Mouse (Mus musculus): ENCODE results near the gene Shtn1.

The Shtn1 gene

DNA sequence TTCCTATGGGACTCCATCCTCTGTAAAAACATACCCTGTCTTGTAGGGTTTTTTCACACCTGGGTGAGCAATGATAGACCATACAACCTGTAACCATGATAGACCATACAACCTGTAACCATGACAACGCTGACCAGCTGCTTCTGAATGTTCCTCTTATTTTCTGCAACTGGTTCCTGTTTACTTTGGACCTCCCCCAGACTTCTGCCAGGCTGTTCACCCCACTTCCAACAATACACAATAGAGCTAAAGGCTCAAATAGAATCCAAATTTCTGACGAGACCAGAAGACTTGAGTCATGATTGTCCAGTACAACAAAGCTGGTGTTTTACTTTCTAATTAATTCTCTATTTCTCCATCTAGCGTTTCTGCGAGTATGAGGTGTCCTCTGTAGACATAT, 23.8 kb downstream of the Shtn1 start:
- DNase-seq (ENCODE audit: low read depth) = no peak

DNA sequence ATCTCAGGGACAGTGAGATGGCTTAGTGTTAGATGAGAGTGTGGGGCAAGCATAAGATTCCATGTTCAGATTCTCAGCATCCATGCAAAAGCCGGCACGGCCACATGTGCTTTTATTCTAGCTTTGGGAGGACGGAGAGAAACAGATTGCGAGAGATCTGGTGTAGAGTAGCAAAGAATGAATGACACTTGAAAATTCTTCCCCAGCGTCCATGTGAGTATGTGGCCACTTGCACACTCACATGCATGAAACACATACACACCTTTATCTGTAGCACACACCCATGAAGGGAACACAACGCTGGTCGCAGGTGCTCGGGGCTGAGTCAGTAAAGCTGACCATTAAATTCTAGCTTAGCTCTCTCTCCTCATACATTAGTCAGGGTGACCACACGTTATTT, 24.3 kb downstream of the Shtn1 start:
- DNase-seq (ENCODE audit: low read depth) = no peak

DNA sequence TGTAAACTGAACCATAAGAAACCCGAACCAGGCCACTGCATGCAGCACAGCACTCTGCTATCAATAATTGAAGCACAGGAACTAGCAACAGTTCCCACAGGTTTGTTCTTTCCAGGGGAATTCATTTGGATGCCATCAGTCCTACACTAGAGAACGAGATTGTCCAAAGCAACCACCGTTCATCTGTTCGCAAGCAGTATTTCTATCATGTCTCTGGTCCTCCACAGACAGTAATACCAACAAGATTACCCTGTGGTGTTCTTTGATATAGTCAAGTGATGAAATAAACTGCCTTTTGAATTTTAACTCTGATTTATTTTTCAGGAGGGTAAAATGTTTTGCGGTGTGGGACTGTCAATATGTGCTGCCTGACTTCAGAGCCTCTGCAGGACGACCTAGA, 27.0 kb downstream of the Shtn1 start:
- DNase-seq (ENCODE audit: low read depth) = no peak

DNA sequence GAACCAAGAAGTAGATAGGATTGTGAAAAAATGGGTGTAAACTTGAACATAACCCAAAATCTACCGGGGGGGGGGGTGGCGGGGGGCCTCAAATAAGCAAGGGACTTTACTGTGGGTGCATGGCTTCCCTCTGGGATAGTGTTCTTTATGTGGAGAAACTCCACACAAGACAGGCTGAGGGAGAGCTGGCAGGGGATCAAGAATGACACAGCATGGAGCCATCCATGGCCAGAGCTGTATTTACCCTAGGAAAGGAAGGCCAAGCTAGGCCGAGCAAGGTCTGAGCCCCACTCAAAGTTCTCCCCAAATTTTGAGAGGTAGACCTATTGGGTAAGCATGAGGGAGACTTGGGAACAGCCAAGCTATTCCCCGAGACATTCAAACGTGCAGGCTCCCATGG, 28.4 kb downstream of the Shtn1 start:
- no peak for DNase-seq (ENCODE audit: low read depth)

DNA sequence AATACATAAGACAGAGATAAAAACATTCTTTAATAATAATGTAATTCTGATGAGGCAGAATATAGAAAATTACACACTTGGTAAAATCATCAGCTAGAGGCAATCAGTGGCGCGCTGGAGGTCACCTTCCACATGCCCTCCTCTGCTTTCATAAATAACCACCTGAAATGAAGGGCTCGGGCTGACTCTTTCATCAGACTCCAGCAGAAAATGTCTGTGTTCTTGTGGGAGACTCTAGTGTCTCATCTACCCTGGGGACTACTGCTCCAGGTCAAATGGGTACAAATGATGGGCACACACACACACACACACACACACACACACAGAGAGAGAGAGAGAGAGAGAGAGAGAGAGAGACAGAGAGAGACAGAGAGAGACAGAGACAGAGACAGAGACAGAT, 34.8 kb downstream of the Shtn1 start:
- DNase-seq (ENCODE audit: low read depth) = no peak

DNA sequence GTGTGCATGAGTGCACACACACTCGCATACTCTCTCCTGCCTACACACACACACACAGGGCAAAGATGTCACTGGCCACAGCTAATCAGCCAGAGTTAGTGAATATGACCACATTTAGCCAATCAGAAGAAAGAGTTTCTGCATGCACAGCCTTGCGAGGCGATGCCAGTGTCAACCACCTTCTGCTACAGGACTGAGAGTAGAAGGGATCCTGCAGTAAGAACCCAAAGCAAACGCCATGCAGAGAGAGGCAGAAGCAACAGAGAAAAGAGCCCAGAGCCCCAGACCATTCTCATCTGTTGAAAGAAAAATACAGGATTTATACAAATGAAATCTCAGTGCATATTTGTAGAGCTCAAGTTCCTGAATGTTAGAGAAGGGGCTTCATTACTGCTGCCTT, 37.1 kb downstream of the Shtn1 start:
- DNase-seq (ENCODE audit: low read depth) = no peak

DNA sequence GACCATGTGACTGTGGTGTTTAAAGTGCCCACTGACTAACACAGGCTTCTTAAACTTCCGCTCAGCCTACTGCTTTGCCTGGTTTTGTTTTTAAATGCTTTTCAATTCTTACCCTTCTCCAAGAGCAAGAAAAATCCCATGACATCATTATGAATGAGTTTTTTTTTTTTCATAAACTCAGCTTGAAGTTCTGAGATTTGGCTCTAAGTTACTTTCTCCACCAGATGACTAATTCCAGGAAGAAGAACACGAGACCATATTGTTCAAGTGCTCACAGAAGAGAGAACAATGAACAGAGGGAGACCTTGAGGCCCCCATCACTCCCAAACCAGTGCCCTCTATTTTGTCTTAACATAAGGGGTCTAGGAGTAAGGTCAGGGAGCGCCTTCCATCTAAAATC, 39.1 kb downstream of the Shtn1 start:
- DNase-seq (ENCODE audit: low read depth) = peak; percentile 14

DNA sequence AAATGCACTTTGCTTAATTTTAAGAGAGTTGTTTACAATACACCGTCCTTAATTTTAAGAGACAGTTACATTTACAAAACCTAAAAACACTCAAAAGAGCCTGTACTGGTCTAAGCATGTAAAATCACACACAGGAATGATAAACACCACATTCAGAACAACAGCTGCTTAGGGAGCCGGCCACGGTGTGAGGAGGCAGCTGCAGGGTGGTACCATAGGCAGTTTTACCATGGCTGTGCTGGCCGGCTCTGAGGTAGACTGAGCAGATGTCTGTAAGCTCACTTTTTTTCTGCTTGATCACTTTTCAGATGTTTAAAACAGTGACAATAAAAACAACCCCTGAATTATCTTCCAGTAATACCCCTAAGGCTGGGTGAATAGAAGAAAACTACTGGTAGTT, 42.7 kb downstream of the Shtn1 start:
- DNase-seq (ENCODE audit: low read depth) = no peak

DNA sequence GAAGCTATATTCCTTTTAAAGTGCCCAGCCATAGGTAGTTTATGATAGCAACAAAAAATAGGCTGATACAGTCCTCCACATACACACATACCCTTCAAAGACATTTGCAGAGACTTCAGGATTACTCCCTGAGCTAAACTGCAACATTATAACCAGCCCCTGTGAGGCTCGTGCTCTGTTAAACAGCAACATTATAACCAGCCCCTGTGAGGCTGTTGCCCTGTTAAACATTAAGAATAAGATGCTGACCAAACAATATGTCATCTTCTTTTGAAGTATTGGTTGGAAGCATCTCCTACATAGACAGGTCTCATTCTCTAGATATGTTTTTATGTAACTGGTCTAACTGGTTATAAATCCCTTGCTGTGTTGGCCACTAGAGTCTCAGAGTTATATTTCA, 45.7 kb downstream of the Shtn1 start:
- DNase-seq (ENCODE audit: low read depth) = no peak

DNA sequence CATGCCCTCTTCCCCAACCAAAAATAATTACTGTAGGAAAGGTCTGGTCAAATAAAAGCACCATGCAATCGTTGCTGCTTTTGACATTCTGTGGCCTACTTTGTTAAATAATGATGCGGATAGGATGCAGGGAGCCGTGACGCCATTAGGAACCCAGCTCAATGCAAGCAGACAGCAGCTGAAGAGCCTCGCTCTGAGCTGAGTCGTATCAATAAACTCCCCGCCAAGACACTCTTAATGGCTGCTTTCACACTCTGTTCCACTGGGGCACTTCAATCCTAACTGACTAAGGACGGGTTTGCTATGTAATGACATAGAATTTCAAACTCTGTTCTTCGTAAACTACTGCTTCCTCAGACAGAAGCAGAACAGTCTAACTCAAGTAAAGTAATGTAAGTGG, 46.9 kb downstream of the Shtn1 start:
- no peak for DNase-seq (ENCODE audit: low read depth)

DNA sequence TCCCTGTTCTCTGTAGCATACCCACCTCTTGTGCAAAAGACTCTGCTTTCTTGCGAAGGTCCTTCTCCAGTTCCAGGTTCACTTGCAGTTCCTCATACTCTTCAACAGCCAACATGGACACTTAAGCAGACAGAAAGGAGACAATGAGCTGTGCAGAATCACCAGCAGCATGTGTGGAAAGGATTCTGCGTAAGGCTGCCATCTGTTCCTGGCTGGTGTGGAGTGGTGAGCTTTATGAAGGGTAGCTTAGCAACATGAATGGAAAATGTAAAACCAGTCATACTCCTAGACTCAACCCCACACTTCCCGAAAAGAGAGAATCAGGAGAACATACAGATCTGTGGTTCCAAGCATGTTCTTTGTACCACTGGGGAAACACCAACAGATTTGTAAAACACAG, 47.8 kb downstream of the Shtn1 start:
- no peak for DNase-seq (ENCODE audit: low read depth)

DNA sequence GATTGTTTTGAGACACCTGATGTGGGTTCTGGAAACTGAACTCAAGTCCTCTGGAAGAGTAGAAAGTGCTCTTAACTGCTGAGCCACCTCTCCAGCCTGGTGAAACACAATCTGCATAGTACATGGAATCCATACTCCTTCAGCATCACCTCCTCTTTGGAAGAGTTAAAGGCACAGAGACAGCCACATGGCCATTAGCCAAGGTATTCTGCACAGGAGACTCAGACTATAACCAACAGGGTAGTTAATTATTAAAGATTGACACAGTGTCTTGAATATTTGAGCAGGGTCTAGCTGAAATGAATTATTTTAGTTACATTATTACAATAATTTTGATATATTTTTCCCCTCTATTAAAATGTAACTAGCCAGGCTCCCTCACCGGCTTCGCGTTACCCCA, 52.0 kb downstream of the Shtn1 start:
- no peak for DNase-seq (ENCODE audit: low read depth)

DNA sequence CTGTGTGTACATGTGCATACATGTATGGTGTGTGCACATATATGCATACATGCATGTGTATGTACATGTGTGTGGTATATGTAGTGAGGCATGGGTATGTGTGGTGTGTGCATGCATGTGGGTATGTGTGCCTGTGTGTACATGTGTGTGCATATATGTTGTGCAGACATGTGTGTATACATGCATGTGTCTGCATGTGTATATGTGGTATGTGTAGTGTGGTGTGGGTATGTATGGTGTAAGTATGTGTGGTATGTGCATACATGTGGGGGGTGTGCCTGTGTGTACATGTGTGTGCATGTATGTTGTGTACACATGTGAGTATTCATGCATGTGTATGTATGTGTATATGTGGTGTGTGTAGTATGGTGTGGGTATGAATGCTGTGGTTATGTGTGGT, 54.3 kb downstream of the Shtn1 start:
- no peak for DNase-seq (ENCODE audit: low read depth)

DNA sequence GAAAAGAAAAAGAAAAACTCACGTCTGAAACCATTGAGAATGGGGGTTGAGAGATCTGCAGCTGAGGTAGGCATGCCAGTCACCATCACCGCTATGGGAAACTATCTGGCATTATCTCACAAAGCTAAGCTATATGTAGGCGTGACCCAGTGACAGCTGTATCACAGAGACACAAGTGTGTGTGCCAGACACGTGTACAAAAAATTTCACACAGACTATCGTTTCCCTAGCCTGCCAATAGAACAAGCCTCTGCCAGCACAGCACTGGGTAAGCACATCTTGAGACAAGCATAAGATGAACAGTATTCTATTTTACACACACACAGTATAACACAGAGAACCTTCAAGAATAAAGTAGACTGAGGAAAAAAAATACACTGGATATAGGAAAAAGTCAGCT, 65.1 kb downstream of the Shtn1 start:
- no peak for DNase-seq (ENCODE audit: low read depth)

DNA sequence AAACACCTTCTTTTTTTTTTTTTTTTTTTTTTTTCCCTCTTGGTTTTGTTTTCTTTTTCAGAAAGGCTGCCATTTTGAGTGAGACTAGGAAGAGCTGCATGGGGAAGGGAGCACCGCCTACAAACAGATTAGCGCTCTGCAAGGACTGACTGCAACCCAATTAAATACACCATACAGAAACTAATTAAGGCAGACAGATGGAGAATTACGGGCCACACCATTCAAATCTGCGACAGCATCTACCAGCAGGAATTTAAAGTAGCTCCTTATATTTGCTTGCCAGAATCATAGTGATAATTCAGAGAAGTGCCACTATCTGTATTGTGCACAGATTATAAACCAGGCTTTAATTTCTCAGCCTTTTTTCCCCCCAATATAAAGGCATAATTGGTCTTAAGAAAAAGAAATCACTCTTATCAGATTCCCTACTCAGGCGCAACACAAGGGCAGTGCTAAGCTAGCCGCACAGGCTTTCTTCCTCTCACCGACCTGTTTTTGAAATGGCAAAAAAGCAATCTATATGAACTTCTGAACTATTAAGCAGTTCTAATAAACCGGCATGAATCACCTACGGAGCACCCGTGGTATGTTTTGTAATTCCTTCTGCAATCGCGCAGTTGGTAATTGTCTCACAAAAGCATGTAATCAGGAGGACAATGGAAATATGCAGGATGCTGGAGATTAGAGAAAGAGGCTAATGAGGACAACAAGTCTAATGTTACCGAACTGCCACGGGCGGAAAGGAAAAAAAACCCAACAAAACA, 69.1 kb downstream of the Shtn1 start:
- DNase-seq (ENCODE audit: low read depth) = no peak

DNA sequence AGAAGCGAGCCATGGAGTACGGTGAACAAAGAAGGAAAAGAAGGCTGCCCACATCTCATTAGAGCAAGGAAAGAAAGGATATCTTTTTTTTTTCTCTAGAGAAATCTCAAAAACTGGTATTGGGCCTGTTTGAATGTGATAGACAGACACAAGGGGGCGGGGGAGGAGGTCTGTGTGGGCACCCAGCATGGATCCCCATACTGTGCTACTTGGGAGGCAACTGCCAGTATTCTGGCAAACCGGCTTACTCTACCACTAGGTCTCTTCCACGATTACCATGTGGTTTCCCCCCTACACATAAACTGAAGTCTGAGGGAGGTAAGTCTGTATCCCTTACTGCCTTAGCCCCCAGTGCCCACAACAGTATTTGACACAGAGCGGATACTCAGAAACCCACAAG, 73.1 kb downstream of the Shtn1 start:
- DNase-seq (ENCODE audit: low read depth) = no peak

DNA sequence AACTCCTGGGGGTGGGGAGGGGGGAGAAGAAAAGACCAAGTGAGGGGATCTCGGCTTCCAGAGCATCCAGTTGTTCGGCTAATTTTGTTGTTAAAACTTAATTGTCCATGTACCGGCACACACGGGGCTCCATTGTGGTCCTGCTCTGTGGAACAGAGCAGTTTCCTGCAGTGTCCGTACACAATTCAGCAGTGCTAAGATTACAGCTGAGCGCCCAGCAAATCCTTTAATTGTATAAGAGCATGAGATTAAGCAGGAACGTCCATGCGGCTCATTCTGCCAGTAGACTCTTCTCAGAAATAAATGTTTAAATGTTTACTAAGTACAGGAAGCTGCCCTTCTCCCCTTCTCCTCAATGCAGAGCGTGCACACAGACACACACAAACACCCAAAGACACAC, 94.3 kb downstream of the Shtn1 start:
- no peak for DNase-seq (ENCODE audit: low read depth)

DNA sequence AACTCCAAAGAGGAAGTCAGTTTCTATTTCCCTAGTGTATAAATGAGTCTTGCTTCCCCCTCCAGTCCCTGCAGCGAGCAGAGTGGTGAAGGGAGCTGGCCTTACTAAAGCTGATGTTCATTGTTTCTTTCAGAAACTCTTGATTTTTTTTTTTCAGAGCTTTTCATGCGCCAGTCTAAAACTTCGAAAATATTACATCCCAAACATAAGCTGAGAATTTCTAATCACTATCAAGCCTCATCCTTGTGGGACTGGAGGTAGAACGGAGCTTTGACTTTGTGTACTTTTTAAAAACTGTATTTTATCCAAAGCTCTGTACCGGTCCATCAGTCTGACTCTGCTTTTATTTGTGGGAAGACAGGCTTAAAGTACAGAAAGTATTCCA, 95.9 kb downstream of the Shtn1 start:
- no peak for DNase-seq (ENCODE audit: low read depth)

DNA sequence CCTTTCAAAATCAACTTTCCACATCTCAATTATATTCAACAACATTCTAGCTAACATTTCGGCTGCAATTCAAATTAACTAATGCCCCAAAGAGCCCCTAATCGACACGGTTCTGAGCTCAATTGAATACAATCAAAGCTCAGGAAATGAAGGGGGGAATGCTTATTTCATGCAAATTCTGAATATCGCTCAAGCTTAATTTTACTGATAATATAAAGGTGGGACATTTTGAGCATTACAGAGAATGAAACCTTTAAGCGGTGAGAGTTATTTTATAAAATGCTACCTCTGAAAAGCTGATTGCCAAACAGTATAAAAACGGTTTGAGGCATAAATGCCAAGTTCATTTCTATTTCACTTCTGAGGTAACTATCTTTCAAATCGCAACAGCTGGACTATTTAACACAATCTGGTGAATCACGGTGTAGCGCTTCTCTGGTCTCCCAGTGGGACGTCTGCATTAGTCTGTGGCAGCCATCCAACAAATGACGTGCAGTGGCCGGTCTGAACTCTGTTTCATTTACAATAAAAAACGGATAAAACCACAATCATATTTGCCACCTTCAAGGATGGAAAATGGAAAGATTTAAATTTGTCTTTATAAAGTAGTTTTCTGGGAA, 96.4 kb downstream of the Shtn1 start:
- DNase-seq (ENCODE audit: low read depth) = peak; percentile 27

DNA sequence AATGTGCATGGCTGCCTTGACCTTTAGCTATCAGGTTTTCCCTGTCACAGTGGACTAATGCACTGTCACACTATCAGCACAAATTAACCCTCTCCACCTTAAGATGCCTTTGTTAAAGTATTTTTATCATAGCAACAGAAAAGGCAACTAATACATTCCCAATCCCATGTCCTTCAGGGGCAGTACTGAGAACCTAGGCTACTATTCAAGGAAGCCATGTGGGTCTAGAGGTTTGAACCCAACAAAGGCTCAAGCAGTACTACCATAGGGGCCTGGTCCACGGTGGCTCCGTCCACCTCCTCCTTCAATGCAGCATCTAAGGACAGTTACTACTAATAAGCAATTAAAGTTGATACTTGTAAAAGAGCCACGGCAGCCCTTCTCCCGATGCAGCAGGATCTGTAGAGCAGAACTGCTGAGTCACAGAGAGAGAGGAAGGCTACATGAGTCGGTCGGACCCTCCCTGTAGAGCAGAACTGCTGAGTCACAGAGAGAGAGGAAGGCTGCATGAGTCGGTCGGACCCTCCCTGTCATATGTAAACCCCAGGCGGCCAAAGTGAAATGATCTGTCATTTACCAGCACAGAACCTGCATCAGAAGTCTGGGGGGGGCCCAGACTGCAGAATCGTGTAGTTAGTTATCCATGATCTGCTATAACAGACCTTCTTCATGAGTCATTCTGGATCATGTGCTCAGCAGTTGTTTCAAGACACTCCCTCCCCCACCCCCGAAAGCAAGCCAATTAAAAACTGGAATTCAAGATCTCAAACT, 97.3 kb downstream of the Shtn1 start:
- peak; percentile 25 for DNase-seq (ENCODE audit: low read depth)

DNA sequence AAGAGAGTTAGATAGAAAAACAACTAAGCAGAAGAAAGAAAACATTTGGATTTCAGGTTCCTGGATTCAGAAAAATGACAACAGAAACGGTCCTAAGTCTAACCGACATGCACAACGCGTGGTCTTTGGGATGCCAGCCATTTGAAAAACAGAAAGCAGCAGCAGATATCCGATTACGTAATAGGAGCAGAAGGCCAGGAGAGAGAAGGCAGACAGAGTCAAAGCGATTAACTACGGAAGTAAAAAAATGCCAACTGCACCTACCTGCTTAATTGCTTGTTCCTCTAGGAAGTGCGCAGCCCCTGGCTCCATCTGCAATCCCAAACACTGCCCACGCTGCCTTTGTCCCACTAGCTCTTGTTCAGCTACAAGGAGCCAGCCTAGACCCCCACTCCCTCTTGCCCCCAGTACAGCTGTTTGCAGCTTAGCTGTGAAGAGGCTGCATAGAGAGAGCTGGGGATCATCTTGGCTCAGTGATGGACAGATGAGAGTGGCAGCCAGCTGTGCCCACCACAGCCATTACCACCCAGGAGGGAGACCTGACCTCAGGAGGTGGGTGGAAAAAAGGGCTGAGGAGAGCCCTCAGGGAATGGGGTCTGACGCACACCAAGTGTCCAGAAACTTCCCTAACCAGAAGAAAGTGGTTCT, 100.6 kb downstream of the Shtn1 start:
- DNase-seq (ENCODE audit: low read depth) = no peak

DNA sequence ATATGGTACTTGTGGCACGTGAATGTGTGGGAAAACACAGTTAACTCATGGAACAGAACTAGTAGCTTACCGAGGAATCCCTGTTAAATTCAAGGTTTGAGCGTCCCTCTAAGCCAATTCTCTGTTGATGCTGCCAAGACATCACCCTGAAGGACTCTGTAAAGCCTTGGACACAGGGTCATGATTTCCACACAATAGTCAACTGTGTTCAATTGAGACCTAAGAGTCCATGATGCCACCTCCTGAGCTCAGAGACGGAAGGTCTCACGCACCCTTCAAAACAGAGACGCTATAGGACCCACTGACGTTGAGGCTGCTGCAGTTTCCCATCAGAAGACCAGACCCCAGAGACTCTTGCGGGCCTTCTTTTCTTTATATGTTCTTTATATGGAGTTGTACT, 101.8 kb downstream of the Shtn1 start:
- no peak for DNase-seq (ENCODE audit: low read depth)

DNA sequence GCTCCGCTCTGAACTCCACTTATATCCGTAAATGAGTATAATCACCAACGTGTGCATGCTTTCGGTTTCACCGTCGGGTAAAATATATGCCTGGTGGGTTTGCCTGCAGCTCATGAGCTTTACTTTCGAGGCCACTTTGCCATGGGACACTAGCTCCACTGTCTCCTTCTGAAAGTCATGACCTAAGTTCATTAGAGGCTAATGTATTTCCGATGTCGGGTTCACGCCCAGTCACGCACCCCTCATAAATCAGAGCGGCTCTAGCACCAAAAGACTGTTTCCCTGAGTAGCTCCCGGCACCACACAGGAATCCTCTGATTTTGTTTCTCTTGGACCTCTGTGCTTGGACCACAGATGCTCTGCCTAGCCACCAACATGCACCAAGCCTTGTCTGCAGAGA, 105.1 kb downstream of the Shtn1 start:
- DNase-seq (ENCODE audit: low read depth) = no peak
